Mouse (Mus musculus): Measurements from ENCODE around the gene Cacul1. TPM values are rescaled to one million over a fixed set of nuclear protein-coding genes. Genes with fewer than 3 reads are reported as not detected.
"Not testable (repeated sequence)": the region's sequence is repeated elsewhere in the genome, so short reads cannot be mapped to it uniquely, and the experiment has no call there.

Cacul1 gene
- total RNA-seq (2017), result 54.2 to 63.3 TPM (median 55.7 TPM) in 3 replicates

DNA sequence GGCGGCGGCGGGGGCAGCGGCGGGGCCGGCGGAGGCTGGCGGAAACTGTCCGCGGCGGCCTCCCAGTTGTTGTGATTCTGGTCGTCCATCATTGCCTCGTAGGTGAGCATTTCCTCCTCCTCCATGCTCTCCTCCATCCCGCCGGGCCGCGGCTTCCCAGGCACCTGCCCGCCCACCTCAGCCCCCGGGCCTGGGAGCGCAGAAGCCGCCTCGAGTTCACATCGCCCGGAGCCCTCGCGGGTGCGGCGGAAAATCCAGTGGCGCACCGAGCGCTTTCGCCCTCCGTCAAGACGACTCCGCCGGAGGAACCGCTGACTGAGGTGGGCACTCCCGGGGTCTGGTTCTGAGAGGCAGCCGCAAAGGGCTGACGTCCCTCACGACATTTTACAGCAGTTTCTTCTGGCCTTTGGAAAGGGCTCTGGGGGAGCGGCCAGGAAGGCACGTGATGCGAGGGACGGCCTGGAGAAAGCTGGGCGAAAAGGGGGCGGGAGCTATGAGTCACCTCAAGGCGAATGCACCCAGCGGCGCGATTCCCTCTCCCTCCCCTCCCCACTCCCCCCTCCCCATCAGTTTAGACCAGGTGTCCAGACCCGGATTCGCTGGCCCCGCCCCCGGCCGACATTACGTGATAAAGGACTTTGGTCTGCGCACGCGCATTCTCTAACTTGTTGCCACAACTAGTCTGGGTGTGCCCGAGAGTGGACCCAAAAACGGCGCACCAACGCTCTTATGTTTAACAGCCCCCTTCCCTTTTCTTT is at the start of gene Cacul1:
TSS of gene Cacul1 (minus strand) at position 444 of the 758 bp plus-strand sequence.
- ATAC-seq (replicated peaks; ENCODE audit: insufficient number of reproducible peaks, low FRiP score, low TSS enrichment, poor library complexity, severe bottlenecking), result peak; percentile 96

DNA sequence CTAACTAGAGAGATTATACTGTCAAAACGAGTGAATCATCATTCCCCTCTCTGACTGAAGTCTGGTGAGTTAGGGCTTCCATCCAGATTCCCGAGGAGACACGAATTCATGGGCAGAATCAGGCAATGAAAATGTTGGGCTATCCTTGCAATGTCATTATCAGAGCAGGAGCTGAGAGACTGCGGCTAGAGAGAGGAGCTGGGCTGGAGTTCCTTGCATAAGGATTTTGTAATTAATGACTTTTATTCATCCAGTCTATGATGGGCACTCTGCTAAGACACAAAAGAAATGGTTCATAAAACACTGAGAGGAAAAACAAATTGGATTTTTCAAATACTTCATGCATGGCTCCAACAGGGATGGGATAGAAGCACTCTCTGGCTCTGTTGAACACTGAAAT is 38.6 kb upstream of the Cacul1 start:
- no peak for ATAC-seq (replicated peaks; ENCODE audit: insufficient number of reproducible peaks, low FRiP score, low TSS enrichment, poor library complexity, severe bottlenecking)

DNA sequence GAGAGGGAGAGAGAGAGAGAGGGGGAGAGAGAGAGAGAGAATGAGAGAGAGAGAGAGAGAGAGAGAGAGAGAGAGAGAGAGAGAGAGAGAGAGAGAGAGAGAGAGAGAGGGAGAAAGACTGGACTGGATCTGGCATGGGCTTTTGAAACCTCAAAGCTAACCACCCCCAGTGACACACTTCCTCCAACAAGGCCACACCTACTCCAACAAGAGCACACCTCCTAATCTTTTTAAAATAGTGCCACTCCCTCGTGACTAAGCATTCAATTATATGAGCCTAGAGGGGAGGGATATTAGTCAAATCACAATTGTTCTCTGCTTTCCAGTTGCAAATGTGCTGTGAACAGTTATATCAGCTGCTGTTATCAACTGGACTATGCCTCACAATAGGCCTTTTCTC is 36.2 kb upstream of the Cacul1 start:
- no peak for ATAC-seq (replicated peaks; ENCODE audit: insufficient number of reproducible peaks, low FRiP score, low TSS enrichment, poor library complexity, severe bottlenecking)

DNA sequence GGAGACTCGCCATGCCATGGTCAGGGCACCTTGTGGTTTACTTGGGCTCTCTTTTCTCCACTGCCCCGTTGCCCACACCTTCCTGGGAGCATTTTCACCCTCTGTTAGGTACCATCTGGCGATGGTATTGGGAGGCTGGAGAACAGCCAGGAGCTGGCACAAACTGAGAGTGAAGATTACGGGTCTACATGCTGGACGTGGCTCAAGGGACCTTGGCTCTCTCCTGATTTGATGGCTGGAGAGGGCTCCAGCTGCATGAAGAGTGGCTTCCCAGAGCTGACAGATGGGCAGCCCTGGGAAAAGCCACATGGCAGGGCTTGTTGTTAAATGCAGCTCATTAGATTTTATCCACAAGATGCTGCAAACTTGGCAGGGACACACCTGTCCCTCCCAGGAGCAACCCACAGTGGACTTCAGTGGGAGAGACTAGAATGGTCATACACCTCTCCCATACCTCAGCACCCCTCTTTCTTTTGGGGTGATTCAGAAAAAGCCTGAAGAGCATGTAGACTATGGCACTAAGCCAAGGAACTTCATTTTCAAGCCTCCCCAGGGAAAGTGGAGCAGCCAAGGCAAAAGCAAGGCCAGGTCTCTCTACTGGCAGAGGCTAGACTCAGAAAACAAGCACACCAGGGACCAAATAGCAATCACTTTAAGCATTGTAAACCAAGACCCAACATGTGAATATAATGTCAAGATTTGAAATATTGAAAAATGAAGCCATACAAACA is 34.8 kb upstream of the Cacul1 start:
- no peak for ATAC-seq (replicated peaks; ENCODE audit: insufficient number of reproducible peaks, low FRiP score, low TSS enrichment, poor library complexity, severe bottlenecking)

DNA sequence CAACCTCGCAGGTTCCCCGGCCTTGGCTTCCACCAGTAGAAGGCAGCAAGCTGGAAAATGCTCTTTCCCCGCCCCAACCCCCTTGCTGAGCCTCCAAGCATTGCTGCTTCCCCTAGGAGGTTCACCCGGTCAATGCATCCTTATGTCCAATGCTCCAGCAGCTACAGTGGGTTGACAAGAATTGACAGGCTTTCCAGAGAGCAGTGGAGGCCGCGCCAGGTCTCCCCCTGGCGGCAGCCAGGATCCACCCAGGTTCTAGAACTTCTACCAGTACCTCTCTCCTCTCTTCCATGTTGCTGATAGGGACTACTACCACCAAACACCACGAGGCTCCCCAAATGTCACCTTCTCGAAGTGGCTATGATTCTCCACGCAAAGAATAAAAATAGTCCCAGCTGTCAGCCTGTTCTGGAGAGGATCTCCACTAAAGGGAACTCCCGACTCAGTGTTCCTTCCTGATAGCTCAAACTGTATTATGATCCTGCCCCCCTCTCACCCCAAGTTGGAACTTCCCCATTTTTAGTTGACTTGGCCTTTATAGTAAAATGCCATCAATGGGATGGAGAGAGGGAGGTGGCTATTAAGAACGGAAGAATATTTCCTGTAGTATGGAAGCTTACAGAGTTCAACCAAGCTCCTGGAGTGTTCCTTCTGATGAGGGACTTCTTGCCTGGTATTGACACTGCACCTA is 30.8 kb upstream of the Cacul1 start:
- ATAC-seq (replicated peaks; ENCODE audit: insufficient number of reproducible peaks, low FRiP score, low TSS enrichment, poor library complexity, severe bottlenecking), result peak; percentile 27; the same call in 1 of the 2 replicates

DNA sequence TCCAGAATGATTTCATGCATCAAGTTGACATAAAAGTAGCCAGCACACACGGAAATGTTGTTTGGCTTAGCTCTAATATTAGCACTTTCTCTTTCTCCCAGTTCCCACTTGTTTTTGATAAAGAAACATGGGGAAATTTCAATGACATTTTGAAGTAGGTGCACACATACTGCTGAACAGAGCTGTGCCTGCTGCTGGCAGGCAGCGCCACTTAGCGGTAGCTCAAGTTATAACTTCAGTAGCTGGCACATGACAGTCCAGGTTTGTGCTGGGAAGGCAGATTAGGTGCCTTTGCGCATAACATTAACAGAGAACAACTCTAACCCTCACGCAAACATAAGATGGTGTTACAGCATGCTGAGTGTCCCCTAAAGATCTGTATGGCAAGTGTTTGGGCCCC is 27.9 kb upstream of the Cacul1 start:
- peak; percentile 63; the same call in 1 of the 2 replicates for ATAC-seq (replicated peaks; ENCODE audit: insufficient number of reproducible peaks, low FRiP score, low TSS enrichment, poor library complexity, severe bottlenecking)

DNA sequence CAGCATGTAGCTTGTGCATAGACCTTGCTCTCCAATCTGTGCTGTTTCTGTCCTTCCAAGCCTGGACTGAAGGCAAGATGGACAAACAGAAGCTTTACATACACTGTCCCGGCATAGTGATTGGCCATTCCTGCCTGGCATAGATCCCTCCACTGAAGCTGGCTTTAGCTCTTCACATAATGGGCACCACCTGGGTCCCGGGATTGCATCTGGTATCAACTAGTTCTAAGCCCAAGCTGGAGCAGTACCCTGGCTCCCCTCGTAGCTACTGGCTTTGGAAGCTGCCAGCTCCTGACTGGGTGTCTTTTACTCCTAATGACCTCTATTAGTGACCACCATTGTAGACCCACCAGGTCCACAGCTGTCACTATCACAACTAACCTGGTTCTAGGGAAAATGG is 22.8 kb upstream of the Cacul1 start:
- no peak for ATAC-seq (replicated peaks; ENCODE audit: insufficient number of reproducible peaks, low FRiP score, low TSS enrichment, poor library complexity, severe bottlenecking)

DNA sequence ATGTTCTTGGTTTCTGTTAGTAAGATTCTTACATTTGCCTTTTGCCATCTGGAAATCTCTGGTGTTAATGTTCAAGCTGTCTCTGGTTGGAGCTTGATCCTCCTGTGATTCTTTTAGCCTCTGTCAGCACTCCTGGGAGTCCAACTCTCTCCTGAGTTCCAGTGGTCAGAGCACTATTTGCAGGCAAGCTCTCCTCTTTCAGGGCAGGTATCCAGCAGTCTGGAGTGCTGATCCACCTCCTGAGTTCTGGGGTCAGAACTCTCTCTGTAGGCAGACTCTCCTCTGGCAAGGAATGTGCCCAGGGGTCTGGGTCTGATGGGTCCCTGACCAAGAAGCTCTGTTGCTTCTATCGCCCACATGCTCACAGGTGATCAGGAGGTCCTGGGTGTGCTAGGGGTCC is 21.2 kb upstream of the Cacul1 start:
- ATAC-seq (replicated peaks; ENCODE audit: insufficient number of reproducible peaks, low FRiP score, low TSS enrichment, poor library complexity, severe bottlenecking), result not testable (repeated sequence)

DNA sequence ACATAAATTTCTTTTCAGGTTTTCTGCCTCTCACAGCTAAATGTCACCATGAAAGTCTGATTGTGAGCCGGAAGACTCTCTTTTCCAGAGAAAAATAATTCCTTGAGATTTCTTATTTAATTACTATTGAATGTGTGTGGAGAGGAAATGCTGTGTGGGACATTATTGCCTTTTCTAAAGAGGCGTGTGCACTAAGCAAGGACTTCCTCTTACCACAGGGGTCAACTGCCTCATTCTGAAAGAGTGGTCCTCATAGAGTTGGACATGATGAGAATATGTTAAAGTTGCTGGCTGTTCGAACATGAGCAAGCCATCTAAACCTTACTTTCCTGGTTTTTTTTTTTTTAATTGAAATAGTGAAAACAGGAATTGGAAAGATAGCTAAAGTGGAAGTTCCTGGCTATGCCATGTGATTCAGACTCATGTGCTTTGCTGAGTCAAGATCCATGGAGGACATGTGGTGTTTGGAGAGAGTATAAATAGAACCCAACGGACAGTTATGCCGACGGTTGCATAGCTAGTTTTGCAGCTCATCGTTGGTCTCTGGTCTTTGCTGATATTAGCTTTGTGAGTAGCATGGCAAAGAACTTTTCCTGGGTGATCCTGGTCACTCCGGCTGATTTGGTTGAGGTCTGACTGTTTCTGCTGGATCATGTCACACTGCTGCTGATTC is 17.3 kb upstream of the Cacul1 start:
- ATAC-seq (replicated peaks; ENCODE audit: insufficient number of reproducible peaks, low FRiP score, low TSS enrichment, poor library complexity, severe bottlenecking), result no peak

DNA sequence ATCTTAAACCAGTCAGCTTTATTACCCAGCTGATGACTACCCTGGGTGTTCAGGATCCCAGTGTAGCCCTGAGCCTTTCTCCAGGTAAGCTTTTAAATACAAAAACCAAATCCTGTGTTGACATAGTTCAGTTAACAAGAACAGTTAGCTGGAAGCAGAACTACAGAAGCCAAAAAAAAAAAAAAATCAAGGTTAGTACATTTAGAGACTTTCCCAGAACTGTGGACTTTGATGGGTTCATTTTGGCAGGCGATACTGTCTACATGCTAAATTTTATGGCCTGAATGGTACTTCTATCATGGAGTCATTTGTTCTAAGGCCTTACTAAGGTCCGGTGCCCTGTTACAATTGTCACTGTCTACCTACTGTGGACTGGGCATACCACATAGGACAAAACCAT is 8.8 kb upstream of the Cacul1 start:
- no peak for ATAC-seq (replicated peaks; ENCODE audit: insufficient number of reproducible peaks, low FRiP score, low TSS enrichment, poor library complexity, severe bottlenecking)

DNA sequence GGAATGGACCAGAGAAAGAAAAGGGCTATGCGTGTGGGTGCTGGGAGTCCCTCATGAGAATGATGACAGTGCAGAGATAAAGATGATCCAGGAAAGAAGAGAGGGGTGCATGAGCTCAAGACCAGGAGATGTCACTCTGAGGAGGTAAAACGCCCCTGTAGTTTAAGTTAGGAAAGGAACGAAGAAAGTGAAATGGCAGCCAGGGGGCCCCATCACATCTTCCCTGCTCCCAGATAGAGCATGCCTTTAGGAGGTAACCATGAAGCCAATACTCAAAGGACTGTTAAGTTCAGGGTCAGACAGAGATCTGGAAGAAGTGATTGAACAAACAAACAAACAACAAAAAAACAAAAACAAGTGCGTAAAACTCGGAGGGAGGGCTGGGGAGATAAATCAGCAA is 5.8 kb upstream of the Cacul1 start:
- ATAC-seq (replicated peaks; ENCODE audit: insufficient number of reproducible peaks, low FRiP score, low TSS enrichment, poor library complexity, severe bottlenecking), result no peak

DNA sequence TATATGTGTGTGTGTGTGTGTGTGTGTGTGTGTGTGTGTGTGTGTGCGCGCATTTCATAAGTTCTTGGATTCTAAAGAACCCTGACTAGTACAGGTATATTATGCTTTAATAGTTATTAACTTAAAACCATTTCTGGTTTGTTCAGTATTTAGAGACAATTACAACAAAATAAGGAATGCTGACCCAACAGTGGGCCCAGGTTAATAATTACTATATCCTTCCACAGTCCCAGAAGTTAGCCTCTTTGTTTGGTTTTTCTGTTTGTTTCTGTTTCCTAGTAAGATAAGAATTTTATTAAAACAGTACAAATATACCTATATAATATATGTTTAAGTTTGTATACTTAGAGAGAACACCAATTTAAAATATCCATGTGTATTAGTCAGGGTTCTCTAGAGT is 2.4 kb upstream of the Cacul1 start:
- no peak for ATAC-seq (replicated peaks; ENCODE audit: insufficient number of reproducible peaks, low FRiP score, low TSS enrichment, poor library complexity, severe bottlenecking)

DNA sequence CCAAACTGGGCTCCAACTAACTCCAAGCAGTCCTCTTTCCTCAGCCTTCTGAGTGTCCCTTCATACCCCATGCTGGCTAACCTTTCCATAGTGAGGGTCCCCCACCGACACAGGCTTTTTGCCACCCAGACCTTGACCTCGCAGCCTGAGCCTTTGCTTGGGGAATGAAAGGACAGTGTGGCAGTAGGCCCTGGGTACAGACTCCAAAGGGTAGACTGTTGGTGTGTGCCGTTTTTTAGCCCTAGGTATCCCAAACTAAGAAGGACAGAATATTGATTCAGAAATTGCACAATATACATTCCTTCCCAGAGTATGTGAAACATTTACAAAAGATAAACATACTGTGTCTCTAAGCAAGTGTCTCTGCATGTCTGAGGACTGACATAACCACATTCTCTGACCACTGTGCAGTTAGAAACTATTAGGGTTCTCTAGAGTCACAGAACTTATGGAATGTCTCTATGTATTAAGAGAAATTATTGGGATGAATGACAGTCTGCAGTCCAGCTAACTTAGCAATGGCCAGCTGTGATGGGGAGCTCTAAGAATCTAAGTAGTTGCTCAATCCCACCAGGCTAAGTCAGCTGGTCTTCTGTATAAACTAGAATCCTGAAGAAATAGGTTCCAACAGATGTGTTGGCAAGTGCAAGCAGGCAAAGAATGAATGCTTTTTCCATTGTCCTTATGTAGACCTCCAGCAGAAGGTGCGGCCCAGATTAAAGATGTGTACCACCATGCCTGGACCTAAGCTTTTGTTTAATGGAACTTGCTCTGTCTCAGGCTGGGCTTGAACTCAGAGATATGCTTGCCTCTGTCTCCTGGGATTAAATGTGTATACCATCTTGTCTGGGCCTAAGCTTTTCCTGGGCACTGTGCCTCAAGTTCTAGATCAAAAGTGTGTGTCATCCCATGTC is 809 bp upstream of the Cacul1 start:
- 0 out of 2 replicates have a peak, but pooled peaks have one; percentile 7 for ATAC-seq (replicated peaks; ENCODE audit: insufficient number of reproducible peaks, low FRiP score, low TSS enrichment, poor library complexity, severe bottlenecking)

DNA sequence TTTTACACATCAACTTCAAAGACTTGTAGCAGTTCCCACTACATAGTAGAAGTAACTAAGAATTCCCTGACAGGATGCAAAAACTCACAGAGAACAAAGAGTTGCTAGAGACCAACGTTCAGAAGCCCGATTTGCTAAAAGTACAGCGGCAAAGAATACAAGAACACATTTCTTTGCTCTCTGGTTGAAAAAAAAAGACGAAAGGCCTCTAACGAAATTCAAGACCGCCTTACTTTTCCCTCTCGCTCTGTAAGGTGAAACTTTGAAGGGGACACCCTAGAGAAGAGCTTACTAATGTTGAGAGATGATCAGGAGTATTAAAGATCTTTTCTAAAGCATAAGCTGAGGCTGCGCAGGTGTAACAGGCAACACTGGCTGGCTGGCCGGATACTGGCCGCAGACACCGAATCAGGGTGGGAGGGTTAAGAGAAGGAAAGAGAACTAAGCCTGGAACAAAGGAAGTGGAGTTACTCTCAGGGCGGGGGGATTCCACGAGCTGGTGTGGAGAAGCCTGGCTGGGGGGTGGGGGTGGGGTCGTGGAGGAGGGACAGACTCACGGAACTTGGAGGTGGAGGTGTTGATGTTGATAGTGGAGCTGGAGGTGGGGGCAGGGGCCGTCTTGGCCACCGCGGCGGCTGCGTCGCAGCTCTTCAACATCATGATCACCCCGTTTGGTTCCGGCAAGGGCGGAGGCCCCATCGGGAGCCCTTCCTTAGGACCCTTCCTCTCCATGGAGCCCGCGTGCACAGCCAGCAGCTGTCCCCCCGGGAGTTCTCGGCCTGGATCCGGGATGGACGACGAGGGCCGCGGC is 849 bp downstream of the Cacul1 start:
- no peak; the same call in 1 of the 2 replicates for ATAC-seq (replicated peaks; ENCODE audit: insufficient number of reproducible peaks, low FRiP score, low TSS enrichment, poor library complexity, severe bottlenecking)

DNA sequence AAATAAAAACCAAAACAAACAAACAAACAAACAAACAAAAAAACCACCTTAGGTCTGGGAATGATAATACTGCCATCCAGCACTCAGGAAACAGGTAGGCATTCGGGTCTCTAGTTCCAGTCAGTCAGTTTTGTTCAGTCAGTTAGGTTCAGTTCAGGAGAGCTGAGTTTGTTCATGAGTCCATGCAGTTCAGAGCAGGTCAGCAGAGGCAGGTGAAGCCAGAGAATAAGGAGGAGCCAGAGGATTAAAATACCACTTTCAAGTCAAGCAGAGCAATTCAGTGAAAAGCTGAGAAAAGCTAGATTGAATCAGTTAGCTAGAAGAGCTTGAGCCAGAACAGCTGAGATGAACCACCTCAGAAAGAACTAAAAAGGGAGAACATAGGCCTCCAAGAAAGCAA is 4.1 kb downstream of the Cacul1 start:
- no peak for ATAC-seq (replicated peaks; ENCODE audit: insufficient number of reproducible peaks, low FRiP score, low TSS enrichment, poor library complexity, severe bottlenecking)

DNA sequence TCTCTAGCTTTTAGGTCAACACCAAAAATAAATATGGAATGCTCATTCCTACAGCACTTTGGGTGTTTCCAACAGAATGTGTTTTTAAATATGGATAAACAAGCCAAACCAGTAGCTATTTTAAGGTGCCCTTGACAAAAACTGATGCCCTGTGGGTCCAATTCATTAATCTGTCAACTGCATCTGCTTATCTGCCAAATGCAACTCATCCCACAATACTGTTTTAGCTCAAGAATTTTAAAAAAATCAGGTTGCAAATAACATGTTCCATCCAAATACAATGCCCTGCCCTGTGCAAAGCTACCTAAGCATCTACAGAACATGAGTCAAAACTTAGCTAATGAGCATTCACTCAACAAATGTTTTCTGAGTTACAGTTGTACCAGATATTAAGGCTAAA is 20.3 kb downstream of the Cacul1 start:
- ATAC-seq (replicated peaks; ENCODE audit: insufficient number of reproducible peaks, low FRiP score, low TSS enrichment, poor library complexity, severe bottlenecking), result no peak

DNA sequence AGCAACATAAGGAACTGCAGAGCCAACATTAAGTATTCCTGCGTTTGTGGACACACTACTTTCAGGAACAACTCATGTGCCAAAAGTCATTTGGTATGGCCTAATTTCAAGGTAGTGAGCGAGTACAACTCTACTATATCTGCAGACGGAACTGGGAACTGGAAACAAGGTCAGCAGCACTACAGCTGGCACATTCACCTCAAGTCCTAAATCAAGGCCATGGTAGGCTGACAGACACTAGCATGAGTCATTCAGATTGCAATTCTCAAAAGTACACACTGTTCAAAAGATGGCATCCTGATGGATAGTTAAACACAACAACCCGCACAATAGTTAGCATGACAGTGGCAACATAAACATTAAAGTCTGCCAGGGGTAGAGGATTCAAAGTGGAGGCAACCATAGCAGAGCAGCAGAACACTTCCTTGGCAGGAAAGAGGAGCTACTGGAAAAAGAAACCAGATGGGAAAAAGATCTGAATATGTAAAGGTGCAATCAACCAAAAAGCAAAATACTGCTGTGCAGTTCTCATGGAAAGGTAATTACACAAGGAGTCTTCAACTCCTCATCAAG is 25.9 kb downstream of the Cacul1 start:
- no peak for ATAC-seq (replicated peaks; ENCODE audit: insufficient number of reproducible peaks, low FRiP score, low TSS enrichment, poor library complexity, severe bottlenecking)

Data from monocyte, adult 5-6 weeks (primary cell).